Mouse (Mus musculus): ENCODE data around the gene Sulf2.
A peak's percentile ranks its signal among the peaks of the same experiment; 100 is the strongest.

Sulf2 gene

GRCm38 (mm10) chr2:166175145-166175544, 19.7 kb upstream of the Sulf2 start:
- DNase-seq = no peak

DNA sequence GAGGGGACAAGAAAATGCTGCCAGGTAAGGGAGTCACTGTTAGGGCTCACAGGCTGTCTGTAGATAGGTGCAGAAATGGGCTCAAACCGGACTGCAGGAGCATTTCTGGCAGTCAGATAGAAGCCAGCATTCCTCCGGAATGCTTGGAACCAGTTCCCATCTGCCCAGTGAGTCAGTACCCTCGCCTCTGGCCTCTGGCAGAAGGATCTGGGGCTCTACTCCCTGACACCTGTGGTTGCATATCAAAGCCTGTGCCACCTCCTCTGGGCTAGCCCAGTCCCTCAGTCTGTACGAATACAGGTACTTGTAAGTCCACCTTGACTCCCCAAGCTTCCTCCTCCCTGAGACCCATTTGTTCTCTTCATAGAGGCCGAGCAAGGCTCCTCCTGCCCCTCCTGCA, 17.7 kb upstream of the Sulf2 start:
- DNase-seq = no peak

DNA sequence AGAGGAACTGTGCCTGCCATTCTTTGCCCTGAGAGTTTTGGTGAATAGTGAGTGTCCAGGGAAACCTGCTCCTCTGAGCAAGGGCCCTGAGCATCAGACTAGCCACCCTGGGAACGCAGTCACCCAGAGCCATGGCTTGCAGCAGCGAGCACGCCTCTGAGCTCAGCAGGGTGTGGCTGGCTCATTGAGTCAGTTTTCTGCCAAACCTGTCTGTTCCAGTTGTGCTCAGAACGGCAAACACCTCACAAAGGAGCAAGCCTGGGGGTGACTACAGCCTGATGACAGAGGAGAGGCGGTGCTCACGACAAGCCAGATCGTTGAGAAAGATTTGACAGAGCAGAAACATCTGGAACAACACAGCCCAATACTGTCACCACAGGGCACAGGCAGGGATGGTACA, 14.7 kb upstream of the Sulf2 start:
- DNase-seq = peak; percentile 20 to 46

DNA sequence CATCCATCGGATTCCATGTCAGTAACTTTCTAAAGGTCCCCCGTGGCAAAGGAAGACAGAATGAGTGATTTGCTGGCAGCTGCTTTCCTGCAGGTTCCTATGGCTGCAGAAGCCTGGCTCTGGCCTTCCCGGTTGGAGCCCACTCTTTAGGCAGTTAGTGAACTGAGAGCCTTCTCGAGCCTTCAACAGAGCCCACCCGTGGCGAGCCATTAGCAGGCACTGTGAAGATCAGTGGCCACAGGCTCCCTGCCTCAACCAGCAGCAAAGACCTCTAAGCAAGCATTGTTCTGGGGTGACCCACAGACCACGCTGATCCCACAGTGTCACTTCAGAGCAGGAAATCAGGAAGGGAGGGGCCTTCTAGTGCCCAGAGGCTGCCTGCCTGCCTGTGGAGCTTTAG, 13.4 kb upstream of the Sulf2 start:
- no peak for DNase-seq

DNA sequence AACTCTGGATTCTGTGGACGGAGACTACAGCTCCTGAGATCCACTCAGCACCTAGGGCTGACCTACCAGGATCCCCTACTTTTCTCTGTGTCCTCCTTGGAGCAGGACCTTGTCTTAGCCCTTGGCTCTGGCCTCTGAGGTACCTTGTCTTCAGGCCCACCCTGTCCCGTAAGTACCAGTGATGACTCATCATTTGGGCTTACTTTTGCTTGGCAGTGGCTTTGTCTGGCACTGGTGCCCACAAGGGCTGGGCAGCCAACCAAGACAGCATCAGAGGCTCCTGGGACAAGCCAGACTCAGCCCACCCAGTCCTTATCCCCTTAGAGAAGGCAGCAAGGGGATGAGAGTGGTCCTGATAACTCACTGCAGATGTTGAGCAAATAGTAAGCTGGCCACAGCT, 11.9 kb upstream of the Sulf2 start:
- no peak for DNase-seq

GRCm38 (mm10) chr2:166165396-166165795, 9.9 kb upstream of the Sulf2 start:
- DNase-seq = no peak

DNA sequence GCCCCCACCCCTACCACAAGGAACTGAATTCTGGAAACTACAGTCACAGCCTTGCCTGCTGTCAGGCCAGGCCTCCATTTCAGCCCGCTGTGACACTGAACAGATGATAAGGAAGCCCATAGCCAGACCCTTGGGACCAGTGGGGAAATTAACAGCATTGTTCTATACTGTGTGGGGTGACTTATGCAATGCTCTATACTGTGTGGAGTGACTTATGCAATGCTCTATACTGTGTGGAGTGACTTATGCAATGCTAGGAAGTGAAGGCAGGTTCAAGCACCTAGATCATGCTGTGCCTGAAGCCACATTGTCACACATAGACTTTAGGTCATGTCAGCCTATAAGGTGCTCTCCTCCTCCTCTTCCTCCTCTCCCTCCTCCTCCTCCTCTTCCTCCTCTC, 9.1 kb upstream of the Sulf2 start:
- no peak for DNase-seq

GRCm38 (mm10) chr2:166163917-166164316, 8.5 kb upstream of the Sulf2 start:
- DNase-seq = no peak

- no peak for DNase-seq
Observed at GRCm38 (mm10) chr2:166163252-166163651, 7.8 kb upstream of the Sulf2 start.

- no peak for DNase-seq
Observed at GRCm38 (mm10) chr2:166162160-166162559, 6.7 kb upstream of the Sulf2 start.

- no peak for DNase-seq
Observed at GRCm38 (mm10) chr2:166159276-166159675, 3.8 kb upstream of the Sulf2 start.

- DNase-seq = no peak
Observed at GRCm38 (mm10) chr2:166157767-166158561, 2.5 kb upstream of the Sulf2 start.

- no peak for DNase-seq
Observed at GRCm38 (mm10) chr2:166157144-166157543, 1.7 kb upstream of the Sulf2 start.

DNA sequence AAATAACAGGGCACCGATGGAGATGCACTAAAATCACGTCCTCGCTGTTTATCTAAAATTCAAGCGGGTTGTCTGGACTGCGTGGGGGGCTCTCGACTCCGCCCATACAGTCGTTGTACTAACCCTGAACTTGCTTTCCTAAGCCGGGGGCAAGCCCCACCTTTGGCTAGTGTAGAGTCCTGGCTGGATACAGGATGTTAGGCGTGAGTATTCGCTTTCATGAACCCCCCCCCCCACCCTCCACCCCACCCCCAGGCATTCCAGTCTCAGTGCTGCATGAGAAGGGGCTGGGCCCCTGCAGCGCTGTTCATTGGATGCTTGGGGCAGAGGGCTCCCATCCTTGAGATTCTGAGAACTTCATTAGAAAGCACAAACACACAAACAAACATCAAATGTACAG, 659 bp upstream of the Sulf2 start:
- no peak for DNase-seq

DNA sequence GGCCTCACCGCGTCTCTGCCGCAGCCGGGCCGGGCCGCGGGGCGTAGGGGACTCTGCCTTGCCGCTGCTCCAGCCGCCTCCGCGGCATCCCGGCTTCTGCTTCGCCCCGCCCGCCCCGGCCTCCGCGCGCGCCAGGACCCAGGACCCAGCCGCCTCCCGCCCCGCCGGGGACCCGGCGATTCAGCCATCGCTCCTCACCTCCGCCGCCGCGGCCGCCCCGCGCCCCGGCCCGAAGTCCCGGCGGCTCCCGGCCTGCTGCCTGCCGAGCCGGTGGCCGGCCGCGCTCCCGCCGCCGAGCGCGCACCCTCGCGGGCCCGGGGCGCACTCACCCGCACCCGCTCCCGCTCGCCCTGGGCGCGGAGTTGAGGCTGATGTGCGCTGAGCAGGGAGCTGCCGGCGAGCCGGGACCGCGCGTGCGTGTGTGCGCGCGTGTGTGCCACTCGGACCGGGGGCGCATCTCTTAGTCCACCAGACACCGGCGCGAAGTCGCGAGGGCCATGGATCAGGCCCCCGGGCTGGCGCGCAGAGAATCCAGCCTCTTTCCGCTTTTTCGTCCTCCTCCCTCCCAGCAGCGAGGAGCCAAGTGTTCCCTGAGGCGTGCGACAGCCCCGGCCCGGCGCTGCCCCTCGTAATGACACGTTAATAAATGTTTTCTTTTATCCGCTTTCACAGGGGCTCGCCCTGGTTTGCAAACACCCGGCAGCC, 562 bp downstream of the Sulf2 start:
- peak; percentile 54 to 66 for DNase-seq

- peak in 1 of 2 experiments; percentile 35 for DNase-seq
Observed at GRCm38 (mm10) chr2:166153891-166154711, 1.4 kb downstream of the Sulf2 start.

DNA sequence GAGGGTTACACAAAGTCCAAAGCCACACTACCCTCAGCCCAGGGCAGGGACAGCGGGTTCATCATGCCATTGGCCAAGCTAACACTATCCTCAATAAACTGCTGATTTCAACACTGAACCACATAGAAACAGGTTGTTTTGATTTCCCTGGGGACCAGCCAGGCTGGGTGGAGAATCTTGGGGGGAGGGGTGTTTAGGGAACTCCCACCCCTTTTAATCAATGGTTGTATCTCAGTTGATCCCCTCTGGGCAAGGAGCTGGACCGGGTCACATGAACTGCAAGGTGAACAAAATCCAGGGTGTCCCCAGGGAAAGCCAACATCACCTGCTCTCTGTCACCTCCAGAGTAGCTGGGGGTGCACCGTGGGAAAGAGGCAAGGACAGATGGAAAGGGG, 2.1 kb downstream of the Sulf2 start:
- no peak for DNase-seq

GRCm38 (mm10) chr2:166152734-166153398, 2.6 kb downstream of the Sulf2 start:
- no peak for DNase-seq

- DNase-seq = peak; percentile 79 to 88
Observed at GRCm38 (mm10) chr2:166151510-166152473, 3.7 kb downstream of the Sulf2 start.

- no peak for DNase-seq
Observed at GRCm38 (mm10) chr2:166150584-166150983, 4.9 kb downstream of the Sulf2 start.

DNA sequence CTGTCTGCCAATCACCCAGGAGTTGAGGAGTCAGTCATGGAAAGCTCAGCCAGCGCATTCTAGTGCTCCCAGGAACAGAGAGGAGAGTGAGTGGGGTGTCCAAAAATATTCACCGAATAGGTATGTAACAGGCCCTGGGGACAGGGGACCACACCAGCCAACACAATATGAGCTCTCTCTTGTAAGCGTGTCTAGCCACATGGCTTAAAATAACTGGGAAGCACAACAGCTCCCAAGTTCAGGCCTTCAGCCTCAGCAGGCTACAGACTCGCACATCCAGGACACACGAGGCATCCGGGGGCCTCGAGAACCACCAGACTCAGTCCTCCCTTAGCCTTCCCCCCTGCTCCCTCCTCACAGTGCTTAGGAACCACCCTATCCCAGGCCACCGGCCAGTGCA, 6.0 kb downstream of the Sulf2 start:
- no peak for DNase-seq

Measured in lung, postnatal 4 days (tissue).